Mouse (Mus musculus): ENCODE data around the gene Mrpl16.

Mrpl16 gene

GRCm38 (mm10) chr19:11804423-11804822 is 34.2 kb downstream of the Mrpl16 start:
- no peak for DNase-seq (ENCODE audit: low spot score)

GRCm38 (mm10) chr19:11807251-11807650 is 37.1 kb downstream of the Mrpl16 start:
- DNase-seq (ENCODE audit: low spot score), result no peak

- no peak for DNase-seq (ENCODE audit: low spot score)
Observed at GRCm38 (mm10) chr19:11807822-11808221, 37.6 kb downstream of the Mrpl16 start.

GRCm38 (mm10) chr19:11808452-11808851 is 38.3 kb downstream of the Mrpl16 start:
- DNase-seq (ENCODE audit: low spot score), result no peak

GRCm38 (mm10) chr19:11810003-11810758 is 40.0 kb downstream of the Mrpl16 start:
- no peak for DNase-seq (ENCODE audit: low spot score)

GRCm38 (mm10) chr19:11810856-11811255 is 40.7 kb downstream of the Mrpl16 start:
- DNase-seq (ENCODE audit: low spot score), result no peak

GRCm38 (mm10) chr19:11811688-11812365 is 41.6 kb downstream of the Mrpl16 start:
- DNase-seq (ENCODE audit: low spot score), result no peak

- DNase-seq (ENCODE audit: low spot score), result no peak
Observed at GRCm38 (mm10) chr19:11813136-11813535, 42.9 kb downstream of the Mrpl16 start.

- DNase-seq (ENCODE audit: low spot score), result no peak
Observed at GRCm38 (mm10) chr19:11813649-11814048, 43.5 kb downstream of the Mrpl16 start.

- no peak for DNase-seq (ENCODE audit: low spot score)
Observed at GRCm38 (mm10) chr19:11814742-11815333, 44.6 kb downstream of the Mrpl16 start.

- no peak for DNase-seq (ENCODE audit: low spot score)
Observed at GRCm38 (mm10) chr19:11816706-11817105, 46.5 kb downstream of the Mrpl16 start.

GRCm38 (mm10) chr19:11817586-11817985 is 47.4 kb downstream of the Mrpl16 start:
- no peak for DNase-seq (ENCODE audit: low spot score)

- no peak for DNase-seq (ENCODE audit: low spot score)
Observed at GRCm38 (mm10) chr19:11818199-11819142, 48.3 kb downstream of the Mrpl16 start.

- no peak for DNase-seq (ENCODE audit: low spot score)
Observed at GRCm38 (mm10) chr19:11819143-11819700, 49.0 kb downstream of the Mrpl16 start, which contains the start of gene Stx3. TSS of gene Stx3 (minus strand) at chr19:11819403.

- DNase-seq (ENCODE audit: low spot score), result no peak
Observed at GRCm38 (mm10) chr19:11819800-11820199, 49.6 kb downstream of the Mrpl16 start.

GRCm38 (mm10) chr19:11820211-11820610 is 50.0 kb downstream of the Mrpl16 start:
- no peak for DNase-seq (ENCODE audit: low spot score)

GRCm38 (mm10) chr19:11823346-11824065 is 53.3 kb downstream of the Mrpl16 start:
- no peak for DNase-seq (ENCODE audit: low spot score)

Data from layer of hippocampus, adult 9-10 months (tissue).